Mouse (Mus musculus): Measurements from ENCODE around the gene Gab1. TPM values are rescaled to one million over a fixed set of nuclear protein-coding genes. Genes with fewer than 3 reads are reported as not detected.
"Not testable (repeated sequence)": the region's sequence is repeated elsewhere in the genome, so short reads cannot be mapped to it uniquely, and the experiment has no call there.

Gene Gab1
- polyA plus RNA-seq, 1 experiment from 2014 or later: 25.6 TPM

- Histone ChIP-seq H3K36me3 (no peaks in the 10 kb centered on the region), H3K9me3 (no peaks in the 10 kb centered on the region), H3K9ac (no peak overlapping the region), H3K27ac (no peak overlapping the region), H3K4me2 (no peak overlapping the region), H3K27me3 (no peaks in the 10 kb centered on the region), H3K4me1 (no peaks in the 10 kb centered on the region), H3K4me3 (no peak overlapping the region)
- no peak for ATAC-seq (ENCODE audit: insufficient number of reproducible peaks, low FRiP score, low TSS enrichment, low read depth)
- WGBS: 27% methylated on average over 9 of the region's 9 CpGs
Observed at GRCm38 (mm10) chr8:80753017-80753715, 127.2 kb downstream of the Gab1 start.

- H3K27me3 ChIP-seq: no peaks in the 10 kb centered on the region
- no peak overlapping the region for H3K9ac ChIP-seq
- H3K4me1 ChIP-seq: no peaks in the 10 kb centered on the region
- H3K9me3 ChIP-seq: no peaks in the 10 kb centered on the region
- no peak overlapping the region for H3K27ac ChIP-seq
- no peak overlapping the region for H3K4me2 ChIP-seq
- ATAC-seq (ENCODE audit: insufficient number of reproducible peaks, low FRiP score, low TSS enrichment, low read depth): no peak
- H3K4me3 ChIP-seq: no peak overlapping the region
- no peaks in the 10 kb centered on the region for H3K36me3 ChIP-seq
- WGBS: 75% methylated on average over 7 of the region's 7 CpGs
Observed at GRCm38 (mm10) chr8:80752429-80752828, 127.9 kb downstream of the Gab1 start.

- Histone ChIP-seq H3K9ac (no peak overlapping the region), H3K9me3 (no peaks in the 10 kb centered on the region), H3K4me3 (no peak overlapping the region), H3K36me3 (no peaks in the 10 kb centered on the region), H3K27me3 (no peaks in the 10 kb centered on the region), H3K27ac (no peak overlapping the region), H3K4me1 (no peaks in the 10 kb centered on the region), H3K4me2 (no peak overlapping the region)
- WGBS: 87% methylated on average over 4 of the region's 4 CpGs
- ATAC-seq (ENCODE audit: insufficient number of reproducible peaks, low FRiP score, low TSS enrichment, low read depth): no peak
Observed at GRCm38 (mm10) chr8:80749091-80749490, 131.2 kb downstream of the Gab1 start.

DNA sequence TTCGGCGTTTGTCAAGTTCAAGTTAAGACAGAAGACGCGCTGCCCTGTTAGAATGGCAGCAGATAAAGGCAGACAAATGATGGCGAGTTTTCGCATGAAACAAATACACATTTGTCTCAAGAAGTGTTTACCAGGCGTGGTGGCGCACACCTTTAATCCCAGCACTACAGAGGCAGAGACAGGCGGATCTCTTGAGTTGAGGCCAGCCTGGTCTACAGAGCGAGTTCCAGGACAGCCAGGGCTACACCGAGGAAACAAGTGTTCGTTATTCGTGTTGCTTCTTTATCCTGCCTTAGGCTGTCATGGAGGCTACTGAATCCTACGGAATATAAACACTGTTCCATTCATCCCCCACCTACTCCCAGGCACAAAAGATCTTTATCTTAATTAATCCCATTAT lies 140.4 kb downstream of the Gab1 start:
- Histone ChIP-seq H3K36me3 (peaks cover 9% of the 10 kb centered on the region; the same call in 1 of the 2 replicates), H3K4me2 (peak overlapping the region; percentile 55), H3K9me3 (no peaks in the 10 kb centered on the region), H3K4me3 (peak overlapping the region; percentile 95), H3K4me1 (peaks cover 12% of the 10 kb centered on the region), H3K27ac (peak overlapping the region; percentile 94), H3K27me3 (no peaks in the 10 kb centered on the region), H3K9ac (peak overlapping the region; percentile 44)
- no peak for ATAC-seq (ENCODE audit: insufficient number of reproducible peaks, low FRiP score, low TSS enrichment, low read depth)
- 12% methylated on average over 14 of the region's 14 CpGs for WGBS

GRCm38 (mm10) chr8:80739155-80739924 lies 141.0 kb downstream of the Gab1 start, which contains the start of gene Smarca5:
Smarca5 (minus strand) TSS chr8:80739497.
- not testable (repeated sequence) for H3K9me3 ChIP-seq, H3K27me3 ChIP-seq
- ATAC-seq (ENCODE audit: insufficient number of reproducible peaks, low FRiP score, low TSS enrichment, low read depth): peak; percentile 90
- H3K36me3 ChIP-seq: peaks cover 11% of the 10 kb centered on the region; the same call in 1 of the 2 replicates
- H3K4me1 ChIP-seq: peaks cover 12% of the 10 kb centered on the region
- peak within 1 kb of the TSS; percentile 99 for H3K27ac ChIP-seq
- H3K9ac ChIP-seq: peak within 1 kb of the TSS; percentile 94
- under 1% methylated on average over 87 of the region's 91 CpGs for WGBS
- H3K4me2 ChIP-seq: peak within 1 kb of the TSS; percentile 87
- H3K4me3 ChIP-seq: peak within 1 kb of the TSS; percentile 95

- Histone ChIP-seq H3K9ac (peak overlapping the region; percentile 94), H3K4me1 (peaks cover 12% of the 10 kb centered on the region), H3K9me3 (no peaks in the 10 kb centered on the region), H3K4me3 (peak overlapping the region; percentile 95), H3K27ac (peak overlapping the region; percentile 99), H3K36me3 (peaks cover 14% of the 10 kb centered on the region; the same call in 1 of the 2 replicates), H3K27me3 (no peaks in the 10 kb centered on the region), H3K4me2 (peak overlapping the region; percentile 87)
- peak; percentile 46; the same call in 1 of the 2 replicates for ATAC-seq (ENCODE audit: insufficient number of reproducible peaks, low FRiP score, low TSS enrichment, low read depth)
- WGBS: under 1% methylated on average over 76 of the region's 84 CpGs
Observed at GRCm38 (mm10) chr8:80738388-80739154, 141.7 kb downstream of the Gab1 start.

DNA sequence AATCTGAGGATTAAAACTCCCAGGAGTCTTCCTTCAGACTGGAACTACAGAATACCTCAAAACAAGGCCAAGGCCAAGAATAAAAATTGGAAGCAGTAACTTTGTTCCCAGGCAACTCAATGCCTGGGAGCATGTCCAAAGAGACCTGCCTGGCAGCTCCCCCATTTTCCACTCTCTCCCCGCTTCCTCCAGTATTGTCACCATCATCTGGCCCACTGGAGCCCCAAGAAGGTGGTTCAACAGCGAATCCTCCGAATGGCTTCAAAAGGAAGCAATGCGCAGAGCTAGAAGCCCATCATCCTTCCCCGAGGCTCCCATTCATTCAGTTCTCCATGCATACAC lies 142.3 kb downstream of the Gab1 start:
- Histone ChIP-seq H3K36me3 (peaks cover 17% of the 10 kb centered on the region), H3K27ac (peak overlapping the region; percentile 99), H3K27me3 (no peaks in the 10 kb centered on the region), H3K9ac (peak overlapping the region; percentile 94), H3K4me1 (peaks cover 12% of the 10 kb centered on the region), H3K4me2 (peak overlapping the region; percentile 87), H3K9me3 (no peaks in the 10 kb centered on the region), H3K4me3 (peak overlapping the region; percentile 95)
- ATAC-seq (ENCODE audit: insufficient number of reproducible peaks, low FRiP score, low TSS enrichment, low read depth): no peak
- WGBS: 0% methylated on average over 5 of the region's 5 CpGs

DNA sequence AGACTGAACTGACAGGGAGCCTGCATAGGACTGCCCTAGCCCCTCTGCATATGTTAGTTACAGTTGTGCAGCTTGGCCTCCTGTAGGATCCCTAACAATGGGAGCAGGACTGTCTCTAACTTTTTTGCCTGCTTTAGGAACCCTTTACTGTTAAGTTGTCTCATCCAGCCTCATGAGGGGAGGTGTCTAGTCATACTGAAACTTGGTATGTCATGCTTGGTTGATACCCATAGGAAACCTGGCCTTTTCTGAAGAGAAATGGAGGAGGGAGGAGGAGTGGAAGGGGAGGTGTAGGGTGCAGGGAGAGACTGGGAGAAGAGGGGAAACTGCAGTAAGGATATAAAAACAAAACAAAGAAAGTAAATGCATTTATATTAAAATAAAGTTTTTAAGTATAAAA lies 148.0 kb downstream of the Gab1 start:
- no peaks in the 10 kb centered on the region for H3K27me3 ChIP-seq
- no peaks in the 10 kb centered on the region for H3K4me1 ChIP-seq
- no peak for ATAC-seq (ENCODE audit: insufficient number of reproducible peaks, low FRiP score, low TSS enrichment, low read depth)
- peaks cover 48% of the 10 kb centered on the region for H3K36me3 ChIP-seq
- no peaks in the 10 kb centered on the region for H3K9me3 ChIP-seq
- H3K4me2 ChIP-seq: no peak overlapping the region
- H3K9ac ChIP-seq: no peak overlapping the region
- H3K4me3 ChIP-seq: no peak overlapping the region
- no peak overlapping the region for H3K27ac ChIP-seq

GRCm38 (mm10) chr8:80714461-80714860 lies 165.9 kb downstream of the Gab1 start:
- Histone ChIP-seq H3K36me3 (peaks cover 47% of the 10 kb centered on the region), H3K9ac (no peak overlapping the region), H3K4me3 (no peak overlapping the region), H3K27me3 (no peaks in the 10 kb centered on the region), H3K9me3 (no peaks in the 10 kb centered on the region), H3K27ac (no peak overlapping the region), H3K4me1 (no peaks in the 10 kb centered on the region), H3K4me2 (no peak overlapping the region)
- no peak for ATAC-seq (ENCODE audit: insufficient number of reproducible peaks, low FRiP score, low TSS enrichment, low read depth)
- WGBS: 87% methylated on average over 1 of the region's 1 CpGs

Data from limb, embryonic 15.5 days (tissue).